Mouse (Mus musculus) heart, adult 2 months (tissue): Measurements from ENCODE around the gene Rps6kb2.

Source experiments
- CTCF ChIP-seq: fragments of 200-600 bp; IDR thresholded peaks from 2 replicates; pipeline ENCODE4 v1.8.1; 2022; ENCODE audit warnings: antibody characterized with exemption, mild to moderate bottlenecking, moderate library complexity
- EP300 ChIP-seq: fragments of 200-500 bp; IDR thresholded peaks from 2 replicates; pipeline ENCODE4 v1.6.1; 2011; ENCODE audit warnings: low read depth, low read length, control low read depth; ENCODE audit not compliant: insufficient read depth
- POLR2A ChIP-seq: fragments of 200-500 bp; IDR thresholded peaks from 2 replicates; pipeline ENCODE4 v1.6.1; 2011; ENCODE audit warnings: mild to moderate bottlenecking, low read depth, low read length, control low read depth; ENCODE audit not compliant: insufficient read depth

- TF ChIP-seq EP300, result peak; percentile 81; the same call in 1 of the 2 replicates
- TF ChIP-seq CTCF, result no peak; the same call in none of the 2 replicates
- TF ChIP-seq POLR2A, result peak; percentile 97
These were observed 6.2 kb upstream of the Rps6kb2 start for GRCm38 (mm10) chr19:4169378-4169784.
